Mouse (Mus musculus): ENCODE data around the gene Ros1. TPM values are rescaled to one million over a fixed set of nuclear protein-coding genes. Genes with fewer than 3 reads are reported as not detected.

The Ros1 gene
- polyA plus RNA-seq, 1 experiment from 2014 or later, result not detected

- Histone ChIP-seq H3K9me3 (no peaks in the 10 kb centered on the region), H3K36me3 (no peaks in the 10 kb centered on the region), H3K4me1 (no peaks in the 10 kb centered on the region), H3K4me3 (no peak overlapping the region), H3K27ac (no peak overlapping the region), H3K27me3 (no peaks in the 10 kb centered on the region), H3K4me2 (no peak overlapping the region), H3K9ac (no peak overlapping the region)
- 31% methylated on average over 2 of the region's 2 CpGs for WGBS
- no peak for ATAC-seq (ENCODE audit: insufficient number of reproducible peaks, insufficient read depth, low FRiP score, low TSS enrichment, low read depth)
Measured at GRCm38 (mm10) chr10:52130762-52131161, 64.3 kb downstream of the Ros1 start.

- Histone ChIP-seq H3K9me3 (no peaks in the 10 kb centered on the region), H3K27me3 (no peaks in the 10 kb centered on the region), H3K4me2 (no peak overlapping the region), H3K9ac (no peak overlapping the region), H3K36me3 (no peaks in the 10 kb centered on the region), H3K4me3 (no peak overlapping the region), H3K4me1 (no peaks in the 10 kb centered on the region), H3K27ac (no peak overlapping the region)
- 39% methylated on average over 5 of the region's 5 CpGs for WGBS
- ATAC-seq (ENCODE audit: insufficient number of reproducible peaks, insufficient read depth, low FRiP score, low TSS enrichment, low read depth), result peak; percentile 26; the same call in 1 of the 2 replicates
Measured at GRCm38 (mm10) chr10:52128874-52129412, 66.1 kb downstream of the Ros1 start.

DNA sequence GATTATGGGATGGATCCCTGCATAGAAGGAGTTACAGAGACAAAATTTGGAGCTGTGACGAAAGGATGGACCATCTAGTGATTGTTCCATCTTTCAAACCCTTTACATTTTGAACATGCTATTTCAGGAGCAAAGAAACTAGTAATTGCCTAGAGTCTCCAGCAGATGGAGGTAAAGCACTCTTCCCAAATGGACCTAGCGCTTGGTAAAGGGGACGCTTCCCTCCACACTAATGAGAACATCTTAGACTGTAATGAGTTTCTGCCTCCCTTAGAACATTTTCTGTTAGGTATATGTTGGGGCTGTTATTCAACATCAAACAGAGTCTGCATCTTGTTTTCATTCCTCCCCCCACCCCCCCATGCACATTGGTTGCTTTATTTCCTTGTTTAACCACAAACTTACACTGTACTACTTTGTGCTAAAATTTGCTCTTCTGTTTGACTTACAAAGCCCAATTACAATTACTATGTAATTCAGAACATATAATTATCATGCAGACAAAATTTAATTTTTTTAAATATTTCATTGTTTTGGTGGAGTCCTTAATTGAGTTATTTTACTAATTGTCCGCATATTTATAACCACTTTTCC lies 88.8 kb downstream of the Ros1 start:
- no peaks in the 10 kb centered on the region for H3K9me3 ChIP-seq
- no peaks in the 10 kb centered on the region for H3K4me1 ChIP-seq
- no peak overlapping the region for H3K27ac ChIP-seq
- no peak overlapping the region for H3K4me3 ChIP-seq
- no peak for ATAC-seq (ENCODE audit: insufficient number of reproducible peaks, insufficient read depth, low FRiP score, low TSS enrichment, low read depth)
- H3K9ac ChIP-seq, result no peak overlapping the region
- no peaks in the 10 kb centered on the region for H3K36me3 ChIP-seq
- H3K27me3 ChIP-seq, result no peaks in the 10 kb centered on the region
- 35% methylated on average over 4 of the region's 4 CpGs for WGBS
- H3K4me2 ChIP-seq, result no peak overlapping the region

- Histone ChIP-seq H3K27me3 (no peaks in the 10 kb centered on the region), H3K4me3 (no peak overlapping the region), H3K36me3 (no peaks in the 10 kb centered on the region), H3K27ac (no peak overlapping the region), H3K4me1 (0 out of 2 replicates have a peak, but pooled peaks cover 2% of the 10 kb centered on the region), H3K9me3 (no peaks in the 10 kb centered on the region), H3K9ac (no peak overlapping the region), H3K4me2 (no peak overlapping the region)
- no peak for ATAC-seq (ENCODE audit: insufficient number of reproducible peaks, insufficient read depth, low FRiP score, low TSS enrichment, low read depth)
- 78% methylated on average over 1 of the region's 1 CpGs for WGBS
Measured at GRCm38 (mm10) chr10:52101273-52101672, 93.8 kb downstream of the Ros1 start.

GRCm38 (mm10) chr10:52092181-52092580 lies 102.9 kb downstream of the Ros1 start:
- no peaks in the 10 kb centered on the region for H3K4me1 ChIP-seq
- H3K4me3 ChIP-seq, result no peak overlapping the region
- no peak overlapping the region for H3K27ac ChIP-seq
- H3K27me3 ChIP-seq, result no peaks in the 10 kb centered on the region
- ATAC-seq (ENCODE audit: insufficient number of reproducible peaks, insufficient read depth, low FRiP score, low TSS enrichment, low read depth), result no peak
- H3K4me2 ChIP-seq, result no peak overlapping the region
- no peak overlapping the region for H3K9ac ChIP-seq
- no peaks in the 10 kb centered on the region for H3K9me3 ChIP-seq
- H3K36me3 ChIP-seq, result no peaks in the 10 kb centered on the region
- WGBS, result 83% methylated on average over 4 of the region's 4 CpGs

- no peak overlapping the region for H3K4me3 ChIP-seq
- WGBS, result 82% methylated on average over 6 of the region's 6 CpGs
- ATAC-seq (ENCODE audit: insufficient number of reproducible peaks, insufficient read depth, low FRiP score, low TSS enrichment, low read depth), result no peak
Measured at GRCm38 (mm10) chr10:52086681-52087080, 108.4 kb downstream of the Ros1 start.

DNA sequence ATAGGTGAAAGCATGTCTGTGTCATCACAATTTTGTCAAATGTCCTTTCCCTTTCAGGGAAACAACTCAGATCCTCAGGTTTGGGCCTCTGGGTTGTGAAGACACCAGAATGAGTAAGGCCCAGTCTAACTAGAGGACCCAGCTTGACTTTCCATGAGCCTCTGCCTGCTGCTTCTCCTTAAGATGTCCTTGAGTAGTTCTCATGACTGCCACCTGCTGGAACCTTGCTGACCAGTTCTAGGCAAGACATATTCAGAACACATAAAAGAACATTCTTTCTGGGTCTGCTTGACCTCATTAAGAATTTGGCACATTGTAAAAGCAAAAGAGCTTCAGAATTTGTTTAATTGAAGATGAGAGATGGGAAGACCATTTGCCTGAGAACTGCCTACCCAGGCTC lies 122.6 kb downstream of the Ros1 start:
- ATAC-seq (ENCODE audit: insufficient number of reproducible peaks, insufficient read depth, low FRiP score, low TSS enrichment, low read depth), result no peak
- no peak overlapping the region for H3K4me2 ChIP-seq
- no peaks in the 10 kb centered on the region for H3K9me3 ChIP-seq
- H3K4me1 ChIP-seq, result no peaks in the 10 kb centered on the region
- no peak overlapping the region for H3K27ac ChIP-seq
- H3K27me3 ChIP-seq, result no peaks in the 10 kb centered on the region
- no peak overlapping the region for H3K9ac ChIP-seq
- H3K36me3 ChIP-seq, result no peaks in the 10 kb centered on the region
- H3K4me3 ChIP-seq, result no peak overlapping the region

More at GRCm38 (mm10) chr10:52086681-52087080, 108.4 kb downstream of the Ros1 start:
- no peaks in the 10 kb centered on the region for H3K9me3 ChIP-seq
- H3K27ac ChIP-seq, result no peak overlapping the region
- H3K36me3 ChIP-seq, result no peaks in the 10 kb centered on the region
- no peak overlapping the region for H3K4me2 ChIP-seq
- no peak overlapping the region for H3K9ac ChIP-seq
- H3K4me1 ChIP-seq, result no peaks in the 10 kb centered on the region
- H3K27me3 ChIP-seq, result no peaks in the 10 kb centered on the region

DNA sequence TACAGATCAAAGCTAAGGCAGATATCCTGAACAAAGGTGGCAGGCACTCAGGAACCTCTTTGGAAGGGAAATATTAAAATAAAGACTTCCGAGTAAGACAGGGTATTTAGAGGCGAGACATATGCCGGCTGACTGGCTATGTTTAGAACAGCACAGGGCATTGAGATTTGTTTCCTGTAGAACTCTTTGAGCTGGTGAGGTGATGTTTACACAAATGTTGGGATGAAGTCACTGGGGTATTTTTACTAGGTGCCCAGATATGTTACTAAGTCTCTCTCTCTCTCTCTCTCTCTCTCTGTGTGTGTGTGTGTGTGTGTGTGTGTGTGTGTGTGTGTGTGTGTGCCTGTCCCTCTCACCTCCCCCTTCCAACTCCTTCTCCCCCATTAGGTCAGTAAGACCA lies 146.8 kb downstream of the Ros1 start:
- no peaks in the 10 kb centered on the region for H3K9me3 ChIP-seq
- no peaks in the 10 kb centered on the region for H3K4me1 ChIP-seq
- WGBS, result 69% methylated on average over 3 of the region's 3 CpGs
- no peak overlapping the region for H3K9ac ChIP-seq
- no peaks in the 10 kb centered on the region for H3K27me3 ChIP-seq
- no peak overlapping the region for H3K4me2 ChIP-seq
- H3K36me3 ChIP-seq, result no peaks in the 10 kb centered on the region
- H3K27ac ChIP-seq, result no peak overlapping the region
- ATAC-seq (ENCODE audit: insufficient number of reproducible peaks, insufficient read depth, low FRiP score, low TSS enrichment, low read depth), result no peak
- no peak overlapping the region for H3K4me3 ChIP-seq

DNA sequence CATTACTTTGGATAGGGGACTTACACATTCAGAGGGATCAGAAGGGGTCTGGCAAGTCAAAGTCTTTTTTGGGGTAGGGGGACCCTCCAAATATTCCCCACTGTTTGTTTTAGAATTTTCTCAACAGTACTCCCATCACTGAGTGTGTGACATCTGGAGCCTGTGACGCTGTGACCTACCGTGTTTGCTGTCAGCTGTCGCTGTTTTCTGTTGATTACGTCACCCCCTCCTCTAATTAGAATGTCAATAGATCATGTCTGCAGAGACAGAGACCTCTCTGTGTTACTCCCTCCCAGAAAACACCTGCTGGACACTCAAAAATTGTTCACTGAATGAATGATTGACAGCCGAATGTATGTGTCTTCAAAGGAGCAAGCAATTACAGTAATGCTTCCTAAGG lies 152.0 kb downstream of the Ros1 start:
- Histone ChIP-seq H3K9ac (no peak overlapping the region), H3K4me1 (no peaks in the 10 kb centered on the region), H3K4me2 (no peak overlapping the region), H3K27ac (no peak overlapping the region), H3K4me3 (no peak overlapping the region), H3K9me3 (no peaks in the 10 kb centered on the region), H3K36me3 (no peaks in the 10 kb centered on the region), H3K27me3 (no peaks in the 10 kb centered on the region)
- WGBS, result 78% methylated on average over 5 of the region's 5 CpGs
- ATAC-seq (ENCODE audit: insufficient number of reproducible peaks, insufficient read depth, low FRiP score, low TSS enrichment, low read depth), result no peak

DNA sequence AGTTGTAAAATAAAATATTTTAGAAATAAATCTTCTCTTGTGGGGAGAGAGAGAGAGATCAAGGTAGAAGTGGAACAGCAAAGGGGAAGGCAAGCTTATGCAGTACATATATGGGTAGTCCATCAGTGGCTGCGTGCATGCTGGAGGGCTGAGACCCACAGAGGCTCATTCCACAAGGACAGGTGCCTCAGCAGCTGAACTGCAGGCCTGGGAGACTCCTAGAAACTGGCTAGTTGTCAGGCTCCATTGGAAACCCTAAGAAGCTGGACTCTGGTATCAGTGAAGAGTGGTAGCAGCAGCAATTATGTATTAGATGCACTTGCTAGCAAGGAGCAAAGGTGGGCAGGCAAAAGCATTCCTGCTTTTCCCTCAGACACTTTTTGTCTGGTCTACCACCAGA lies 155.7 kb downstream of the Ros1 start:
- Histone ChIP-seq H3K36me3 (no peaks in the 10 kb centered on the region), H3K9ac (no peak overlapping the region), H3K4me2 (no peak overlapping the region), H3K27me3 (no peaks in the 10 kb centered on the region), H3K27ac (no peak overlapping the region), H3K4me1 (no peaks in the 10 kb centered on the region), H3K9me3 (no peaks in the 10 kb centered on the region), H3K4me3 (no peak overlapping the region)
- no peak for ATAC-seq (ENCODE audit: insufficient number of reproducible peaks, insufficient read depth, low FRiP score, low TSS enrichment, low read depth)
- 76% methylated on average over 1 of the region's 1 CpGs for WGBS

- peaks cover 37% of the 10 kb centered on the region for H3K27me3 ChIP-seq
- H3K9me3 ChIP-seq, result no peaks in the 10 kb centered on the region
- H3K4me2 ChIP-seq, result no peak overlapping the region
- no peak overlapping the region for H3K9ac ChIP-seq
- H3K4me3 ChIP-seq, result no peak overlapping the region
- H3K4me1 ChIP-seq, result no peaks in the 10 kb centered on the region
- H3K36me3 ChIP-seq, result no peaks in the 10 kb centered on the region
- H3K27ac ChIP-seq, result no peak overlapping the region
- no peak for ATAC-seq (ENCODE audit: insufficient number of reproducible peaks, insufficient read depth, low FRiP score, low TSS enrichment, low read depth)
Measured at GRCm38 (mm10) chr10:52033729-52034128, 161.3 kb downstream of the Ros1 start.

DNA sequence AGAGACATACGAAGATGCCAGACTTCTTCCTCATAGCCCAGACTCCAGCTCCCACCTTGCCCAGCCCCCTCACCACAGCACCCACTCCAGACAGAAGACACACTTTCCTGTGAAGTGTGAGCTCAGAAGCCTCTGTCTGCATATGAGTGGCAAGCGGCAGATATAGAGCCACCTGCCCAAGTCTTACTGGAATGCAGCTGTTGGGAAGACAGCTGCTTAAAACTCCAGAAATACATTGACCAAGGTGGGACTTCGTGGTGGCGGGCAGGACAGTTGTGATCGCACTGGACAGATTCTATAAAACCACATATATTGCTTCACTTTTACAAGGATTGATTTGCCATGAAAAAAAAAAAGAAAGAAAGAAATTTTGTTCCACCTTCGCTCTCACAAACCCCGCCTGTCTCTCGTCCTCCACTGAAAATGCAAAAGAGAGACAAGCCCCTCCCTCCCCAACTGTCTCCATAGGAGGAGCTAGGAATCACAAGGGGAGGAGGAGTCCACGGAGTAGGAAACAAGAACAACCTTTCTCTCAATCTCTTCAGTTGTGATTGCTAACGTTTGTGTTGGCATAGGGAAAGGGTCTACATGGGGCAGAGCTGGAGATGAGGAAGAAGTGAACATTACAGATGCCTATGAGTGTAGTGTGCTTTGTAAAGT lies 165.5 kb downstream of the Ros1 start:
- Histone ChIP-seq H3K36me3 (no peaks in the 10 kb centered on the region), H3K27ac (no peak overlapping the region), H3K27me3 (peaks cover 79% of the 10 kb centered on the region), H3K4me1 (peaks cover 10% of the 10 kb centered on the region), H3K4me3 (no peak overlapping the region), H3K4me2 (peak overlapping the region; percentile 38), H3K9me3 (no peaks in the 10 kb centered on the region), H3K9ac (no peak overlapping the region)
- no peak for ATAC-seq (ENCODE audit: insufficient number of reproducible peaks, insufficient read depth, low FRiP score, low TSS enrichment, low read depth)
- WGBS, result 5% methylated on average over 10 of the region's 10 CpGs

Data from embryonic facial prominence, embryonic 13.5 days (tissue).